Mouse (Mus musculus) layer of hippocampus, adult 11-12 months (tissue): ENCODE measurements at regions not wholly inside any gene's neighbourhood (a gene's known extent, or its start where the extent isn't known, plus 50 kb on each side); places are given as distances from the start of the nearest gene placed in this dataset.

ENCODE experiments used
- DNase-seq: peaks from one replicate; pipeline ENCODE4 v3.0.0; 2022; ENCODE audit warnings: low spot score

DNA sequence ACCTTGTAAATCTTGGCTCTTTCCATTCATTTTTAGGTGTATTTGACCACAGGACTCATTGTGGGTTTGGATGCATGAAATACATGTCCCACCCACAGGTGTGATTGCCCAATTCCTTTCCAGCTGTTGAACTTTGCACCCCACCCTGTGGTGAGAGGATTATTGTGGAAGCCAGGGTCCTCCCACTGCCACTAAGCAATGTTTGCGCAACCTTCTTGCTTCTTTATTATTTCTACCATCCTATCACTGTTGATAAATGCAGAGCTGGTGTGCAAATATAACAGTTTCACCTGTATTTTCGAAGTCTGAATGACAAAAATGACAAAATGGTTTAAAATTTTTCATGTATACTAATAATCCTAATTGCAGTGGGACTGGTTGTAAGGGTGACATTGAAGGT is 315.9 kb upstream of the Vwc2 start:
- no peak for DNase-seq

DNA sequence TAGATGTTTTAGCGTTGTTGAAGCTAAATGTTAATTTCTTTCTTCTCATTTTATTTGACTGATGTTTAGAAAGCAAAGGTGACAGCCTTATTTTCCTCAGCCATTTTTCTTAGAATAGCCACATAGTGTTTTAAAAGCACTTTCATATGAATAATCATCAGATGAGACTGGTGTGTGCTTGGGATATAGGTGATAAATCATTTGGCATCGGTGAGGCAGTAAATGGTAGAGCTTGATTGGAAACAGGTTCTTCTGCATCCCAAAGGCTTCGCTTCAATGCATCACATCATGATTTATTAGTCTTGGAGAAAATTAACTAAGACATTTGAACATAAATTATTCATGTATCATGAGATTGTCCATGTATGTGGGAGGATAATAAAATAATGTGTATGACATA is 273.8 kb upstream of the Vwc2 start:
- no peak for DNase-seq

DNA sequence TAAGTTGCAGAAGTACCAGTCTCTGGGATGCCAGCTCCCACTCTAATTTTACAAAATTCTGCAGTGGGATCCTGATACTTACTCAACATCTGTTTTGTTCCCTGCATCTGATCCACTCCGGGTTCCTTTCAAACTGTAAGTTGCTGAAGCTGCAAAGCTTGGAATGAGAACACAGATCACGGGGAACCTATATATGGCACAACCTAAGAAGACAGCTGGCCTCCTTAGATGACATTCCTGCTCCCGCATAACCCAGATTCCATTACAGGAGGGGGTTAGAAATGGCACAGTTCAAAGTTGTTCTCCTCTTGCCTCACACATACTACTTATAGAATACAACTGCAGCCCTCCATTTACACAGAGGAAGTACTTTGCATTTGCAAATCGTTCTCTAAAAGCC is 272.9 kb upstream of the Vwc2 start:
- DNase-seq: no peak

DNA sequence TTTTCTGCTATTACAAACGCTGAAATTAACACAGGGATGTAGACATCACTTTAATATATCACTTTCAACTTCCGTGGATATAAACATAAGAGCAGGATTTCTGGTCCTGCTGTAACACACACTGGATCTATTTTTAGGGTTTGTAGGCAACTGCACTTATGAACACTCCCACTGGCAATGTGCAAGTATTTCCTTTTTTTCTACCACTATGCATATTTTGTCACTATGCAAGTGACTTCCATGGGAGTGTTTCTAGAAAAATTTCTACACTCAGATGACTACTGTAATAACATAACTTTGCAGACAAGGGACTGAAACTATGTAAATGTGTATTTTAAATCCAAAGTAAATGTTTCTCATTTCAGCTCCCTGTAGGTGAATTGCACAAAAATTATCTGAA is 241.8 kb upstream of the Vwc2 start:
- no peak for DNase-seq

DNA sequence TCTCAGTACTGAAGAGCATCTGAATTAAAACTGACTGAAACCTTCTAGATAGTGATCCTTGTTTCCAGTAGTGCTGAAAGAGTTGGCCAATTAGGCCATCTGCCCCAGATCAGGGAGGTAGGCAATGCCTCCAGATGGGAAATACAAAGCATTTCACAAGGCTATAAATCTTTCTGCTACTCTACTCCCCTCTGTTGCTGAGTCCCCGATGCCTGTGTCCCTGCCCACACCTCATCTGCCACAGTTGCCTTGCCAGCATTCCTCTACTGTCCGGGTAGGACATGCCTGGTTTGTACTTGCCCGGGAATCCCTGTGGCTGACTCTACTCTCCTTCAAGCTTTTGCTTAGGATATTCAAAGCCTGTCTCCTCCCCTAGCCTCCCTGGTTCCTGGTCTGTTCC is 220.7 kb upstream of the Vwc2 start:
- peak; percentile 13 for DNase-seq

DNA sequence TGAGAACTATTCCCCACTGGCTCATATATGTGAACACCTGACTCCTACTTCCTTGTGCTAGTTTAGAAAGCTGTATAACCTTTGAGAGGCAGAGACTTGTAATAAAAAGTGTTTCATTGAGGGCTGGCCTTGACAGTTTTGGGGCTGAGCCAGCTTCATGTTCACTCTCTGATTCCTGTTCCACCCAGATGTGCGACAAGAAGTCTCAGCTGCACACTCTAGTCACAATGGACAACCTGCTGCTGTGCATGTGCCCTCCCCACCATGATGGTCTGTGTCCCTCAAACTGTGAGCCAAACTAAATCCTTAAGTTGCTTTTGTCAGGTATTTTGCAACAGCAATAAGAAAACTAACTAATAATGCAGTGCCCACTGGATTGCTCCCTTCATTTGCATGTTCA is 190.0 kb upstream of the Vwc2 start:
- no peak for DNase-seq

DNA sequence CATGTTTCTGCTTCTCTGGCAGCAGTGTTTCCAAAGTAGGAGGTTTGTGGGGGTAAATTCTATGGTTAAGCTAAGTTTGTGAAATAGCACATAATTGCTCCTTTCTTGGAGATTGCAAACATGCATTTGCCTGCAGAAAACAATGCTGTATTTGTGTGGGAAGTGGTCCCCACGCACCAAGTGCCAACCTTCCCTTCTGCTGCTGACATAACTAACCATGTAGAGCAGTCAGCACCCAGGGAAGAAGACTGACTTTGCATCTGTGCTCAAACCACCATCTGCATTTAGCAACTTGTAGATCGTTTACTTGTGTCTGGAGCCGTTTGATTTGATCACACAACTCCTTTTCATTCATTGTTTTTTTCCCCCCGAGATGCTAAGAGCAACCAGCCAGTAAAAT is 161.1 kb upstream of the Vwc2 start:
- peak; percentile 6 for DNase-seq
